Mouse (Mus musculus): ENCODE results near the gene Tmem237. TPM values are rescaled to one million over a fixed set of nuclear protein-coding genes. Genes with fewer than 3 reads are reported as not detected.

Gene Tmem237
- 49.1 and 51.8 TPM in 2 replicates for polyA plus RNA-seq (2016; fragmentation: Nextera tagmentation; extraction: Ambion mirVana)

- Histone ChIP-seq H3K27me3 (ENCODE audit: poor library complexity, severe bottlenecking) (no peaks in the 10 kb centered on the region), H3K9me3 (no peaks in the 10 kb centered on the region), H3K4me3 (peak within 1 kb of the TSS; percentile 86), H3K36me3 (replicated peaks) (peaks cover 12% of the 10 kb centered on the region), H3K27ac (peak within 1 kb of the TSS; percentile 95), H3K4me1 (peaks cover 24% of the 10 kb centered on the region)
- WGBS = under 1% methylated on average over 74 of the region's 74 CpGs
- peak; percentile 95 for DNase-seq (ENCODE audit: extremely low spot score, low spot score)
These were observed at the start of gene Tmem237 for GRCm38 (mm10) chr1:59119720-59120457. Tmem237 (minus strand) TSS chr1:59120408.

- Histone ChIP-seq H3K9me3 (no peaks in the 10 kb centered on the region), H3K4me3 (no peak overlapping the region), H3K27me3 (ENCODE audit: poor library complexity, severe bottlenecking) (no peaks in the 10 kb centered on the region), H3K36me3 (replicated peaks) (peaks cover 47% of the 10 kb centered on the region), H3K27ac (no peak overlapping the region), H3K4me1 (no peaks in the 10 kb centered on the region)
- DNase-seq (ENCODE audit: extremely low spot score, low spot score) = no peak
- WGBS = 95% methylated on average over 6 of the region's 6 CpGs
These were observed 49.4 kb upstream of the Tmem237 start for GRCm38 (mm10) chr1:59169586-59169985.

GRCm38 (mm10) chr1:59168556-59168955 lies 48.3 kb upstream of the Tmem237 start:
- Histone ChIP-seq H3K9me3 (no peaks in the 10 kb centered on the region), H3K36me3 (replicated peaks) (peaks cover 49% of the 10 kb centered on the region), H3K4me3 (no peak overlapping the region), H3K27ac (no peak overlapping the region), H3K4me1 (peaks cover 5% of the 10 kb centered on the region), H3K27me3 (ENCODE audit: poor library complexity, severe bottlenecking) (no peaks in the 10 kb centered on the region)
- DNase-seq (ENCODE audit: extremely low spot score, low spot score) = no peak
- 88% methylated on average over 2 of the region's 2 CpGs for WGBS

GRCm38 (mm10) chr1:59167654-59168425 lies 47.6 kb upstream of the Tmem237 start:
- H3K4me1 ChIP-seq = peaks cover 13% of the 10 kb centered on the region
- no peak for DNase-seq (ENCODE audit: extremely low spot score, low spot score)
- H3K4me3 ChIP-seq = no peak overlapping the region
- H3K36me3 ChIP-seq (replicated peaks) = peaks cover 51% of the 10 kb centered on the region
- H3K9me3 ChIP-seq = no peaks in the 10 kb centered on the region
- 93% methylated on average over 4 of the region's 4 CpGs for WGBS
- H3K27me3 ChIP-seq (ENCODE audit: poor library complexity, severe bottlenecking) = 0 out of 2 replicates have a peak, but pooled peaks cover under 1% of the 10 kb centered on the region
- H3K27ac ChIP-seq = no peak overlapping the region

- Histone ChIP-seq H3K27ac (no peak overlapping the region), H3K9me3 (no peaks in the 10 kb centered on the region), H3K4me1 (peaks cover 24% of the 10 kb centered on the region), H3K27me3 (ENCODE audit: poor library complexity, severe bottlenecking) (peaks cover 10% of the 10 kb centered on the region; the same call in 1 of the 2 replicates), H3K36me3 (replicated peaks) (peaks cover 47% of the 10 kb centered on the region), H3K4me3 (no peak overlapping the region)
- DNase-seq (ENCODE audit: extremely low spot score, low spot score) = no peak
- WGBS = 96% methylated on average over 9 of the region's 9 CpGs
These were observed 46.2 kb upstream of the Tmem237 start for GRCm38 (mm10) chr1:59166232-59166905.

GRCm38 (mm10) chr1:59163918-59164317 lies 43.7 kb upstream of the Tmem237 start:
- Histone ChIP-seq H3K27ac (no peak overlapping the region), H3K4me1 (peaks cover 24% of the 10 kb centered on the region), H3K4me3 (no peak overlapping the region), H3K9me3 (no peaks in the 10 kb centered on the region), H3K36me3 (replicated peaks) (peaks cover 35% of the 10 kb centered on the region), H3K27me3 (ENCODE audit: poor library complexity, severe bottlenecking) (peaks cover 10% of the 10 kb centered on the region; the same call in 1 of the 2 replicates)
- 21% methylated on average over 5 of the region's 5 CpGs for WGBS
- no peak for DNase-seq (ENCODE audit: extremely low spot score, low spot score)

GRCm38 (mm10) chr1:59163030-59163461 lies 42.8 kb upstream of the Tmem237 start, which contains the start of gene Mpp4:
Mpp4 (minus strand) TSS chr1:59163389.
- peaks cover 24% of the 10 kb centered on the region for H3K4me1 ChIP-seq
- 23% methylated on average over 12 of the region's 12 CpGs for WGBS
- DNase-seq (ENCODE audit: extremely low spot score, low spot score) = no peak
- peaks cover 33% of the 10 kb centered on the region for H3K36me3 ChIP-seq (replicated peaks)
- H3K27ac ChIP-seq = no peak within 1 kb of the TSS
- H3K9me3 ChIP-seq = no peaks in the 10 kb centered on the region
- H3K27me3 ChIP-seq (ENCODE audit: poor library complexity, severe bottlenecking) = peaks cover 10% of the 10 kb centered on the region; the same call in 1 of the 2 replicates
- H3K4me3 ChIP-seq = no peak within 1 kb of the TSS

GRCm38 (mm10) chr1:59162309-59163024 lies 42.3 kb upstream of the Tmem237 start:
- WGBS = 26% methylated on average over 8 of the region's 8 CpGs
- H3K4me3 ChIP-seq = no peak overlapping the region
- peaks cover 27% of the 10 kb centered on the region for H3K36me3 ChIP-seq (replicated peaks)
- DNase-seq (ENCODE audit: extremely low spot score, low spot score) = no peak
- peaks cover 24% of the 10 kb centered on the region for H3K4me1 ChIP-seq
- H3K27ac ChIP-seq = no peak overlapping the region
- H3K27me3 ChIP-seq (ENCODE audit: poor library complexity, severe bottlenecking) = peaks cover 10% of the 10 kb centered on the region; the same call in 1 of the 2 replicates
- no peaks in the 10 kb centered on the region for H3K9me3 ChIP-seq

- WGBS = 63% methylated on average over 6 of the region's 6 CpGs
- H3K9me3 ChIP-seq = no peaks in the 10 kb centered on the region
- H3K27me3 ChIP-seq (ENCODE audit: poor library complexity, severe bottlenecking) = peaks cover 10% of the 10 kb centered on the region; the same call in 1 of the 2 replicates
- no peak overlapping the region for H3K27ac ChIP-seq
- DNase-seq (ENCODE audit: extremely low spot score, low spot score) = no peak
- peaks cover 17% of the 10 kb centered on the region for H3K36me3 ChIP-seq (replicated peaks)
- peaks cover 24% of the 10 kb centered on the region for H3K4me1 ChIP-seq
- H3K4me3 ChIP-seq = no peak overlapping the region
These were observed 41.2 kb upstream of the Tmem237 start for GRCm38 (mm10) chr1:59161396-59161795.

- peaks cover 24% of the 10 kb centered on the region for H3K4me1 ChIP-seq
- no peak for DNase-seq (ENCODE audit: extremely low spot score, low spot score)
- H3K27me3 ChIP-seq (ENCODE audit: poor library complexity, severe bottlenecking) = peaks cover 10% of the 10 kb centered on the region; the same call in 1 of the 2 replicates
- no peaks in the 10 kb centered on the region for H3K9me3 ChIP-seq
- 88% methylated on average over 6 of the region's 6 CpGs for WGBS
- H3K36me3 ChIP-seq (replicated peaks) = peaks cover 11% of the 10 kb centered on the region
- H3K27ac ChIP-seq = no peak overlapping the region
- H3K4me3 ChIP-seq = no peak overlapping the region
These were observed 40.7 kb upstream of the Tmem237 start for GRCm38 (mm10) chr1:59160871-59161270.

GRCm38 (mm10) chr1:59159136-59159535 lies 38.9 kb upstream of the Tmem237 start:
- H3K27me3 ChIP-seq (ENCODE audit: poor library complexity, severe bottlenecking) = peaks cover 10% of the 10 kb centered on the region; the same call in 1 of the 2 replicates
- H3K36me3 ChIP-seq (replicated peaks) = peaks cover 9% of the 10 kb centered on the region
- WGBS = 88% methylated on average over 3 of the region's 3 CpGs
- no peak overlapping the region for H3K4me3 ChIP-seq
- no peak for DNase-seq (ENCODE audit: extremely low spot score, low spot score)
- H3K9me3 ChIP-seq = no peaks in the 10 kb centered on the region
- no peak overlapping the region for H3K27ac ChIP-seq
- H3K4me1 ChIP-seq = peaks cover 21% of the 10 kb centered on the region

GRCm38 (mm10) chr1:59158498-59158897 lies 38.3 kb upstream of the Tmem237 start:
- Histone ChIP-seq H3K9me3 (no peaks in the 10 kb centered on the region), H3K27me3 (ENCODE audit: poor library complexity, severe bottlenecking) (peaks cover 10% of the 10 kb centered on the region; the same call in 1 of the 2 replicates), H3K36me3 (replicated peaks) (peaks cover 5% of the 10 kb centered on the region), H3K27ac (no peak overlapping the region), H3K4me1 (peaks cover 18% of the 10 kb centered on the region), H3K4me3 (no peak overlapping the region)
- DNase-seq (ENCODE audit: extremely low spot score, low spot score) = no peak
- 86% methylated on average over 7 of the region's 7 CpGs for WGBS

Data from forebrain, embryonic 10.5 days (tissue).